Comparison of ENCODE assay signal across 27 mouse cellular contexts in the genomic region with DNA sequence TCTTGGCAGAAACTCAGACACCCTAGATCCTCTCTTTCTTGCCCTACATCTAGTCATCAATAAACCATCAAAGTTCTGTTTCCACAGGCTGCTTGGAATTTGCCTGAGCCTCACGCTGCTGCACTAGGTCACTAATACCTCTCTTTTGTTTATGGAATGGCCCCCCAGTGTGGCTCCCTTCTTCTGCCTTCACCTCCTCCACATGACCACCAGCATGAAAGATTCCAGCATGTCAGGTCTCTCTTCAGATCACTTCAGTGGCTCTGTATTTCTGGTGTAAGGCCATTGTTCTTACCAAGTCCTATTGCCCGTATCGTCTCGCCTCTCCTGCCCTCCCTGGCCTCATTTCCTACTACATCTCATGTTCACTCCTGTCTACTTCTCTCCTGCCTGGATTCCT.
"Had no signal": no experiment of that assay in that cellular context is flagged by ENCODE, and none has a peak within 500 bp of the region (broad histone marks: within the 10 kb centered on the region; RNA-seq: fewer than 3 reads in every experiment).

No protein-coding gene starts in this region.

- H3K4me2 ChIP-seq: heart, embryonic 11.5 days; heart, embryonic 13.5 days; heart, embryonic 15.5 days; hindbrain, embryonic 13.5 days; hindbrain, embryonic 15.5 days; kidney, embryonic 15.5 days; limb, embryonic 12.5 days; liver, embryonic 11.5 days; liver, embryonic 13.5 days had no signal

- H3K36me3 ChIP-seq: heart, embryonic 13.5 days; heart, embryonic 15.5 days; hindbrain, embryonic 13.5 days; hindbrain, embryonic 15.5 days; kidney, embryonic 15.5 days; limb, embryonic 10.5 days; limb, embryonic 12.5 days; liver, embryonic 13.5 days had no signal

- H3K27ac ChIP-seq: gastrocnemius, adult 2 months; heart, embryonic 13.5 days; heart, embryonic 15.5 days; hindbrain, embryonic 13.5 days; hindbrain, embryonic 15.5 days; hindbrain, postnatal 0 days; kidney, embryonic 15.5 days; kidney, postnatal 0 days; left cerebral cortex, adult 2 months; limb, embryonic 10.5 days; limb, embryonic 12.5 days; liver, embryonic 13.5 days had no signal

- H3K4me3 ChIP-seq: gastrocnemius, adult 2 months; heart, embryonic 13.5 days; heart, embryonic 15.5 days; hindbrain, embryonic 13.5 days; hindbrain, embryonic 15.5 days; kidney, embryonic 15.5 days; left cerebral cortex, adult 2 months; limb, embryonic 10.5 days; limb, embryonic 12.5 days; liver, embryonic 13.5 days had no signal

- ATAC-seq: hindbrain, postnatal 0 days; intestine, embryonic 16.5 days had no signal

- H3K9ac ChIP-seq: heart, embryonic 13.5 days; heart, embryonic 15.5 days; hindbrain, embryonic 13.5 days; hindbrain, embryonic 15.5 days; kidney, embryonic 15.5 days; limb, embryonic 12.5 days; liver, embryonic 13.5 days had no signal

- H3K4me1 ChIP-seq: heart, embryonic 15.5 days; hindbrain, embryonic 15.5 days; kidney, embryonic 15.5 days; limb, embryonic 10.5 days; limb, embryonic 12.5 days; liver, embryonic 13.5 days had no signal

- DNase-seq: gastrocnemius, adult 2 months; gastrocnemius, postnatal 10 days; gastrocnemius, postnatal 25 days; heart, adult 18-20 months; heart, postnatal 14 days; heart, postnatal 36 days; kidney, adult 11 months; kidney, adult 2 months; kidney, adult 9 months; kidney, postnatal 14 days; kidney, postnatal 36 days; layer of hippocampus, adult 9-11 months; liver; liver, embryonic 13.5 days had no signal

- H3K27me3 ChIP-seq: heart, embryonic 13.5 days; heart, embryonic 15.5 days; hindbrain, embryonic 13.5 days; hindbrain, embryonic 15.5 days; kidney, embryonic 15.5 days; limb, embryonic 12.5 days; liver, embryonic 13.5 days had no signal

- H3K9me3 ChIP-seq: heart, embryonic 13.5 days; heart, embryonic 15.5 days; hindbrain, embryonic 13.5 days; hindbrain, embryonic 15.5 days; kidney, embryonic 15.5 days; limb, embryonic 10.5 days; limb, embryonic 12.5 days; liver, embryonic 13.5 days had no signal
